Mouse (Mus musculus) liver, embryonic 16.5 days (tissue): Measurements from ENCODE around the gene Hdac5. TPM values are rescaled to one million over a fixed set of nuclear protein-coding genes. Genes with fewer than 3 reads are reported as not detected.

Experiments used
- ATAC-seq: fragments of 200-750 bp; cut with Nextera tagmentation; 2 replicates; pipeline ENCODE4 v1.8.0; 2017; ENCODE audit warnings: low read depth, mild to moderate bottlenecking, moderate number of reproducible peaks, moderate library complexity
- H3K27ac ChIP-seq: fragments of 300-500 bp; sonication (generic); 2 replicates; pipeline ENCODE4 v1.5.1; 2014; ENCODE audit warnings: mild to moderate bottlenecking, low read length
- H3K27me3 ChIP-seq: fragments of 300-500 bp; sonication (generic); 2 replicates; pipeline ENCODE4 v1.6.1; 2014; ENCODE audit warnings: low read depth, low read length, mixed read lengths; ENCODE audit not compliant: control insufficient read depth, insufficient read depth
- H3K36me3 ChIP-seq: fragments of 300-500 bp; sonication (generic); 2 replicates; pipeline ENCODE4 v1.6.1; 2014; ENCODE audit warnings: mild to moderate bottlenecking; ENCODE audit not compliant: control insufficient read depth, insufficient read depth
- H3K4me1 ChIP-seq: fragments of 300-500 bp; sonication (generic); 2 replicates; pipeline ENCODE4 v1.6.1; 2014; ENCODE audit warnings: low read depth, low read length, mixed read lengths; ENCODE audit not compliant: control insufficient read depth
- H3K4me2 ChIP-seq: fragments of 300-500 bp; sonication (generic); 2 replicates; pipeline ENCODE4 v1.6.1; 2014; ENCODE audit warnings: low read depth, low read length, mixed read lengths
- H3K4me3 ChIP-seq: fragments of 300-500 bp; sonication (generic); 2 replicates; pipeline ENCODE4 v1.5.1; 2014; ENCODE audit warnings: low read depth, mild to moderate bottlenecking, low read length
- H3K9ac ChIP-seq: fragments of 300-500 bp; sonication (generic); 2 replicates; pipeline ENCODE4 v1.6.1; 2014; ENCODE audit warnings: low read depth, low read length
- H3K9me3 ChIP-seq: fragments of 300-500 bp; sonication (generic); replicated peaks from 2 replicates; pipeline ENCODE4 v1.6.1; 2016; ENCODE audit warnings: low read length; ENCODE audit not compliant: control insufficient read depth
- WGBS: fragments of 180-500 bp; shearing (Covaris S2); extraction: QIAGEN DNeasy Blood & Tissue Kit; methylation state at CpG from one replicate; pipeline ENCODE4 v1.1.7; 2014; ENCODE audit not compliant: insufficient replicate concordance; 5-methylcytosine and 5-hydroxymethylcytosine counted together
- polyA plus RNA-seq: library from polyadenylated mRNA; unstranded; fragments of >200 nt; fragmentation: Nextera tagmentation; extraction: Ambion mirVana; gene quantifications from 2 replicates; pipeline ENCODE4 v1.2.1, GENCODE M21; 2015

Gene Hdac5
- polyA plus RNA-seq, 1 experiment from 2014 or later = 20.4 TPM

DNA sequence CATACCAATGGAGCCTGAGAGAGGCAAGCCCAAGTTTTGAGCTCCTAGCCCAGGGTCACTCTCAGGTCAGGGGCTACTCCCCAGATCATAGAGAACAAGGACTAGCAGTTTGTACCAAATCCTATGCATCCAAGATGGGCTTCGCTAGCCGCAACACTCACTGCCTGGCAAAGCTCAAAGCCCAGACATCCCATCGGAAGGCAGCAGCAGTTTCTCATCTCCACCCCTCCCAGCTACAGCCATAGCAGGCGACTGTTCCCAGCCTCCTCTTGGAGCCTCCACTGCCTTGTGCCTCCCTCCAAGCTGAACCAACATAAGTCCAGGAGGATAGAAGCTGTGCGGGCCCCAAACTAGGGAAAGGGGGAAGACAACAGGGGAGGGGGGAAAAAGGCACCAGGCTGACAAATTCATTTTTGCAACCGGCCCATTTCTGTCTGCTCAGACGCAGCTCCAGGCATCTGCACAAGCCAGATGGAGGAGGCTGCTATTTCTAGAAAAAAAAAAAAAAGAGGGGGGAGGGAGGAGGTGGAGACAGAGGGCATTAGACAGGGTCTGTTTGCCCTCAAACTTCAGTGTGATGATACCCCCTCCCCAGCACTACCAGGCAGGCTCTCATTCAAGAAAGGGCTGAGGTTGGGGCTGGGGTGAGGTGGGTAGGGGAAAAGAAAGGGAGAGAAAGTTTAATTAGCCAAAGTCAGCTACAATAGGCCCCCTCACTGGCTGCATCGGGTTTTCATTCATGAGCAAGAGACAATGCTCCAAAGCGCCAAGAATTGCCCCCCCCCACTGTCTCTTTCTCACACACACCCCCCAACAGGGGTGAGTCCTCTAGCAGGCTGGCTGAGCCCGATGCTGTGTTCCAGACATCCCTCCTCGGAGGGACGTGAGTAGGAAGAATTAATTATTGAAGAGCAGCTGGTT is 2.4 kb downstream of the Hdac5 start:
- Histone ChIP-seq H3K36me3 (no peaks in the 10 kb centered on the region), H3K4me2 (no peak overlapping the region), H3K27ac (no peak overlapping the region), H3K27me3 (peaks cover 39% of the 10 kb centered on the region), H3K4me1 (peaks cover 28% of the 10 kb centered on the region), H3K4me3 (no peak overlapping the region), H3K9ac (no peak overlapping the region), H3K9me3 (no peaks in the 10 kb centered on the region)
- ATAC-seq = no peak
- WGBS = 54% methylated on average over 12 of the region's 12 CpGs

- no peak for ATAC-seq
- peaks cover 34% of the 10 kb centered on the region for H3K4me1 ChIP-seq
Measured at GRCm38 (mm10) chr11:102226067-102226978, 3.6 kb downstream of the Hdac5 start.

DNA sequence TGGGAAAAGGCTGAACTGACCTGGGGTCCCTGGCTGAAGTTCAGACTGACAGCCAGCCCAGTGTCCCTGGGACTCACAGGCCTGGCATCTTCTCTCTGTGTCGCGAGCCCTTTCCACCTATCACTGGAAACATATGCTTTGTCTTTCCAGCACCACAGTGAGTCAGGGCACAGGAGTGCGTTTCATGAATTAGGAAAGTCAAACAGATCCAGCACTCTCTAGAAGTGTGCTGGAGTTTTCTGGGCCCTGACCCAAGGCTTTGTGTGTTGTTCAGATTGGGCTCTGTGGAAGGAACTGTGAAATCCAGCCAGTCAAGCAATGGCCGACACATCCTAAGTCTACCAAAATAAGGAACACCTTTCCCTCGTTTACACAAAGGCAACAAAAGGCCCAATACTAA is 4.7 kb downstream of the Hdac5 start:
- Histone ChIP-seq H3K27ac (no peak overlapping the region), H3K27me3 (peaks cover 39% of the 10 kb centered on the region), H3K9ac (no peak overlapping the region), H3K9me3 (no peaks in the 10 kb centered on the region), H3K4me2 (no peak overlapping the region), H3K36me3 (no peaks in the 10 kb centered on the region), H3K4me1 (peaks cover 39% of the 10 kb centered on the region), H3K4me3 (no peak overlapping the region)
- WGBS = 62% methylated on average over 5 of the region's 5 CpGs
- ATAC-seq = no peak

More at GRCm38 (mm10) chr11:102226067-102226978, 3.6 kb downstream of the Hdac5 start:
- H3K36me3 ChIP-seq = no peaks in the 10 kb centered on the region
- H3K9me3 ChIP-seq = no peaks in the 10 kb centered on the region
- no peak overlapping the region for H3K4me2 ChIP-seq
- H3K4me3 ChIP-seq = no peak overlapping the region
- H3K27me3 ChIP-seq = peaks cover 39% of the 10 kb centered on the region
- H3K9ac ChIP-seq = no peak overlapping the region
- 74% methylated on average over 12 of the region's 12 CpGs for WGBS
- no peak overlapping the region for H3K27ac ChIP-seq

GRCm38 (mm10) chr11:102224686-102225085 is 5.3 kb downstream of the Hdac5 start:
- Histone ChIP-seq H3K27ac (no peak overlapping the region), H3K36me3 (no peaks in the 10 kb centered on the region), H3K4me3 (no peak overlapping the region), H3K9me3 (no peaks in the 10 kb centered on the region), H3K4me1 (peaks cover 45% of the 10 kb centered on the region), H3K27me3 (peaks cover 39% of the 10 kb centered on the region), H3K4me2 (peak overlapping the region; percentile 41), H3K9ac (no peak overlapping the region)
- WGBS = 12% methylated on average over 22 of the region's 22 CpGs
- ATAC-seq = no peak

DNA sequence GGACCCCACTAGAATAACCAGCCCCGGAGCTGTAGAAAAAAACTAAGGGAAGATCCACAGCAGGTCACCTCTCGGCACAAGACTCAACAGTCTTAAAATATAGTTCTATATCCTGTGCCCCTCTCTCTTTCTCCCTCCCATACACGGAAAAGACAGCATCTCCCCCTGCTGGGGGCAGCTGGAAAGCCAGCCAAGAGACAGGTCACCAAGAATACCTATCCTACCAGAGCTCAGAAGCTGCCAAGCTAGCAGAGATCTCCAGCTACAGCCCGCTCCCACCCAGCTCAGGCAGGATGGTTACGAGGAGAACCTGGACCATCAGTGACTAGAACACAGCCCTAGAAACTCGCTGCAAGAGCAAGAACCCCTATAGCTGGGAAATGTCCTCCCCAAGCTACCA is 6.8 kb downstream of the Hdac5 start:
- H3K4me1 ChIP-seq = peaks cover 47% of the 10 kb centered on the region
- no peak overlapping the region for H3K9ac ChIP-seq
- peaks cover 27% of the 10 kb centered on the region for H3K27me3 ChIP-seq
- no peak overlapping the region for H3K27ac ChIP-seq
- H3K4me3 ChIP-seq = no peak overlapping the region
- H3K9me3 ChIP-seq = no peaks in the 10 kb centered on the region
- no peak for ATAC-seq
- 20% methylated on average over 6 of the region's 6 CpGs for WGBS
- no peak overlapping the region for H3K4me2 ChIP-seq
- no peaks in the 10 kb centered on the region for H3K36me3 ChIP-seq

GRCm38 (mm10) chr11:102221954-102222351 is 8.0 kb downstream of the Hdac5 start:
- Histone ChIP-seq H3K4me3 (no peak overlapping the region), H3K4me1 (peaks cover 52% of the 10 kb centered on the region), H3K4me2 (no peak overlapping the region), H3K27me3 (peaks cover 15% of the 10 kb centered on the region), H3K9me3 (no peaks in the 10 kb centered on the region), H3K27ac (no peak overlapping the region), H3K36me3 (no peaks in the 10 kb centered on the region), H3K9ac (no peak overlapping the region)
- ATAC-seq = no peak
- 45% methylated on average over 8 of the region's 8 CpGs for WGBS

- no peak overlapping the region for H3K4me3 ChIP-seq
- WGBS = 51% methylated on average over 8 of the region's 8 CpGs
- peaks cover 12% of the 10 kb centered on the region for H3K27me3 ChIP-seq
- no peak for ATAC-seq
- H3K4me1 ChIP-seq = peaks cover 54% of the 10 kb centered on the region
- no peaks in the 10 kb centered on the region for H3K9me3 ChIP-seq
- H3K27ac ChIP-seq = no peak overlapping the region
- H3K4me2 ChIP-seq = no peak overlapping the region
- no peaks in the 10 kb centered on the region for H3K36me3 ChIP-seq
- no peak overlapping the region for H3K9ac ChIP-seq
Measured at GRCm38 (mm10) chr11:102221243-102221953, 8.6 kb downstream of the Hdac5 start.

GRCm38 (mm10) chr11:102220451-102220850 is 9.5 kb downstream of the Hdac5 start:
- Histone ChIP-seq H3K4me3 (no peak overlapping the region), H3K9ac (no peak overlapping the region), H3K27me3 (peaks cover 12% of the 10 kb centered on the region), H3K4me2 (no peak overlapping the region), H3K4me1 (peaks cover 54% of the 10 kb centered on the region), H3K27ac (no peak overlapping the region), H3K9me3 (no peaks in the 10 kb centered on the region), H3K36me3 (no peaks in the 10 kb centered on the region)
- WGBS = 25% methylated on average over 6 of the region's 6 CpGs
- no peak for ATAC-seq
